Mouse (Mus musculus) forebrain, embryonic 16.5 days (tissue): ENCODE measurements around the gene Tex47. TPM values are rescaled to one million over a fixed set of nuclear protein-coding genes. Genes with fewer than 3 reads are reported as not detected.

Experiments
- polyA plus RNA-seq: library from polyadenylated mRNA; unstranded; fragments of >200 nt; fragmentation: Nextera tagmentation; extraction: Ambion mirVana; gene quantifications from 2 replicates; pipeline ENCODE4 v1.2.1, GENCODE M21; 2015

Tex47 gene
- polyA plus RNA-seq, 1 experiment from 2014 or later: 0.80 TPM

Other genes with a start within 250 kb of the Tex47 start
- 0.72 and 1.7 TPM in 2 replicates for gene Zfp804b, start 40.6 kb downstream of the Tex47 start, polyA plus RNA-seq